Mouse (Mus musculus): ENCODE data around the gene Arfgap3. TPM values are rescaled to one million over a fixed set of nuclear protein-coding genes. Genes with fewer than 3 reads are reported as not detected.

Gene Arfgap3
- polyA plus RNA-seq, 1 experiment from 2014 or later, result 44.2 TPM

- no peak for ATAC-seq (ENCODE audit: low FRiP score)
- H3K36me3 ChIP-seq, result no peaks in the 10 kb centered on the region
- H3K9ac ChIP-seq, result no peak overlapping the region
- H3K9me3 ChIP-seq (replicated peaks), result no peaks in the 10 kb centered on the region
- peaks cover 3% of the 10 kb centered on the region; the same call in 1 of the 2 replicates for H3K4me1 ChIP-seq
- WGBS, result 67% methylated on average over 4 of the region's 4 CpGs
- H3K4me2 ChIP-seq (replicated peaks), result no peak overlapping the region
- H3K27me3 ChIP-seq, result peaks cover 18% of the 10 kb centered on the region
- H3K4me3 ChIP-seq, result no peak overlapping the region
- H3K27ac ChIP-seq, result no peak overlapping the region
Observed at GRCm38 (mm10) chr15:83256491-83256890, 93.6 kb downstream of the Arfgap3 start.

DNA sequence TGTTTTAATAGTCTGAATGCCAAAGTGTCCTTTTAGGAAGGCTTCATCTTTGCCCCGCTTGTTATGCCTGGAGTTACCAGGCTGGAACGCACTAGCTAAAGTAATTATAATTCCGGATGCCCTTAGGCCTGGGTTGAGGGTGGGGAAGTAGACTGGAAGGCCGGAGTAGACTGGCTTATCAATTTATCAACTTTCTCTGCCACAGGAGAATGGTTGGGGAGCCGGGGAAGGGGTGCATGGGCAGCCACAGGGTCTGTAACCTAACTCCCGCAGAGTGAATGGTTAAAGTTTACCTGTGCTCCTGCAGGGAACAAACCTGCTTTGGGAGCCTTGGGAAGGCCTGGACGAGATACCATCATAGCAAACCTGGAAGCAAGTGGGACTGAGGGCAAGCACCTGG is 94.1 kb downstream of the Arfgap3 start:
- H3K9me3 ChIP-seq (replicated peaks), result no peaks in the 10 kb centered on the region
- H3K27ac ChIP-seq, result no peak overlapping the region
- no peaks in the 10 kb centered on the region for H3K36me3 ChIP-seq
- 79% methylated on average over 7 of the region's 7 CpGs for WGBS
- peaks cover 8% of the 10 kb centered on the region for H3K4me1 ChIP-seq
- H3K4me3 ChIP-seq, result no peak overlapping the region
- no peak overlapping the region for H3K4me2 ChIP-seq (replicated peaks)
- peaks cover 23% of the 10 kb centered on the region for H3K27me3 ChIP-seq
- no peak for ATAC-seq (ENCODE audit: low FRiP score)
- H3K9ac ChIP-seq, result no peak overlapping the region

DNA sequence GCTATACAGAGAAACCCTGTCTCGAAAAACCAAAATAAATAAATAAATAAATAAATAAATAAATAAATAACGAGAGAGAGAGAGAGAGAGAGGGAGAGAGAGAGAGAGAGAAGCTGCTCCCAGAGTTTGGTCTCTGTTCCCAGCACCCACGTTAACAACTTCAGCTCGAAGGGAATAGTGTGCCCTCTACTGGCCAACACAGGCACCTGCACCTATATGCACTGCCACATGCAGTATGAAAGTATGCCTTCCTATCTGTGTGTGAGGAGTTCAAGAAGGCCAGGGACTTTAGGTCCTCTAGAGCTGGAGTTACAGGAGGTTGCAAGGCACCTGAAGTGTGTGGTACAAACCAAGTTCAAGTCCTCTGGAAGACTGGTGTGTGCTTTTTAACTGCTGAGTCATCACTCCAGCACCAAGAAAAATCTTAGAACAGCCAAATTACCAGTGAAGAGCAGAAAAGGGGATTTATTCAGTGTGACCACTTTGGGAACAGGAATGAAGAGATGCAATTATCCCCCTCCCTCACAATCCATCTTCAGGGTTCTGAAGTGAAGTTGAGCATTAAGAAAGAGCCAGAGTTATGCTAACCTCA is 94.8 kb downstream of the Arfgap3 start:
- Histone ChIP-seq H3K4me3 (no peak overlapping the region), H3K27me3 (peaks cover 30% of the 10 kb centered on the region), H3K9ac (no peak overlapping the region), H3K27ac (no peak overlapping the region), H3K9me3 (replicated peaks) (no peaks in the 10 kb centered on the region), H3K4me1 (peaks cover 13% of the 10 kb centered on the region), H3K4me2 (replicated peaks) (no peak overlapping the region), H3K36me3 (no peaks in the 10 kb centered on the region)
- WGBS, result 85% methylated on average over 4 of the region's 4 CpGs
- no peak for ATAC-seq (ENCODE audit: low FRiP score)

GRCm38 (mm10) chr15:83254372-83255070 is 95.5 kb downstream of the Arfgap3 start:
- no peaks in the 10 kb centered on the region for H3K9me3 ChIP-seq (replicated peaks)
- H3K27ac ChIP-seq, result no peak overlapping the region
- no peak for ATAC-seq (ENCODE audit: low FRiP score)
- peaks cover 37% of the 10 kb centered on the region for H3K27me3 ChIP-seq
- H3K9ac ChIP-seq, result no peak overlapping the region
- no peak overlapping the region for H3K4me2 ChIP-seq (replicated peaks)
- H3K36me3 ChIP-seq, result no peaks in the 10 kb centered on the region
- WGBS, result 75% methylated on average over 10 of the region's 10 CpGs
- peaks cover 13% of the 10 kb centered on the region for H3K4me1 ChIP-seq
- H3K4me3 ChIP-seq, result no peak overlapping the region

DNA sequence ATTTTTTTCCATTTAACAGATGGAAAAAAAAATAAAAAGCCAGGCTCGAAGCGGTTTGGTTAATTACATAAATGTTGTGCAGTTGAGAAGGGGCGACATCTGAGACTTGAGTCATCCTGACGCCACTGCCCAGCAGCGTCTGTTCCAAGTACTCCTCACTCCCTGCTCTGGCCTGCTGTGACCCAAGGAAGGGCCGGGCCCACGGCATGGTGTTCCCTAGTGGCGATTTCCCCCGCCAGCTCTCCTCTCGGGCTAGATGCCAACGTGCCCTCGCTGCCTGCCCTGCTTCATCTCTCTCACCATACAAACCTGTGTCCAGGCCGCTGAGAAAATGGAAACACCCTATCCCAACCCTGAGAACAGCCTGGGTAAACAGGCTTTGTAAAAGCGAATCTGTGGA is 98.0 kb downstream of the Arfgap3 start:
- no peak for ATAC-seq (ENCODE audit: low FRiP score)
- no peaks in the 10 kb centered on the region for H3K36me3 ChIP-seq
- no peak overlapping the region for H3K4me2 ChIP-seq (replicated peaks)
- H3K9me3 ChIP-seq (replicated peaks), result no peaks in the 10 kb centered on the region
- H3K4me3 ChIP-seq, result 0 out of 2 replicates have a peak overlapping the region, but pooled peaks have one; percentile 48
- no peak overlapping the region for H3K9ac ChIP-seq
- H3K27me3 ChIP-seq, result peaks cover 43% of the 10 kb centered on the region
- 71% methylated on average over 14 of the region's 14 CpGs for WGBS
- H3K27ac ChIP-seq, result no peak overlapping the region
- peaks cover 13% of the 10 kb centered on the region for H3K4me1 ChIP-seq

GRCm38 (mm10) chr15:83251176-83252004 is 98.7 kb downstream of the Arfgap3 start, which contains the start of gene A4galt:
TSS of gene A4galt (minus strand) at chr15:83251774.
- ATAC-seq (ENCODE audit: low FRiP score), result no peak
- H3K9ac ChIP-seq, result peak within 1 kb of the TSS; percentile 42
- H3K36me3 ChIP-seq, result no peaks in the 10 kb centered on the region
- H3K27me3 ChIP-seq, result peaks cover 43% of the 10 kb centered on the region
- H3K27ac ChIP-seq, result no peak within 1 kb of the TSS
- H3K9me3 ChIP-seq (replicated peaks), result no peaks in the 10 kb centered on the region
- H3K4me1 ChIP-seq, result peaks cover 13% of the 10 kb centered on the region
- H3K4me2 ChIP-seq (replicated peaks), result peak within 1 kb of the TSS; percentile 91
- 2% methylated on average over 66 of the region's 66 CpGs for WGBS
- peak within 1 kb of the TSS; percentile 48 for H3K4me3 ChIP-seq

- Histone ChIP-seq H3K4me1 (peaks cover 13% of the 10 kb centered on the region), H3K9ac (no peak overlapping the region), H3K4me2 (replicated peaks) (peak overlapping the region; percentile 91), H3K9me3 (replicated peaks) (no peaks in the 10 kb centered on the region), H3K27ac (no peak overlapping the region), H3K36me3 (no peaks in the 10 kb centered on the region), H3K4me3 (peak overlapping the region; percentile 48), H3K27me3 (peaks cover 43% of the 10 kb centered on the region)
- ATAC-seq (ENCODE audit: low FRiP score), result no peak
- WGBS, result 2% methylated on average over 19 of the region's 20 CpGs
Observed at GRCm38 (mm10) chr15:83250651-83251175, 99.3 kb downstream of the Arfgap3 start.

Other genes with a start within 250 kb of the Arfgap3 start
- gene Rrp7a, start 227.4 kb downstream of the Arfgap3 start, polyA plus RNA-seq (2016; fragmentation: Nextera tagmentation; extraction: Ambion mirVana), result 64.5 and 74.1 TPM in 2 replicates
- gene Poldip3, start 200.9 kb downstream of the Arfgap3 start, polyA plus RNA-seq (2016; fragmentation: Nextera tagmentation; extraction: Ambion mirVana), result 163 and 168 TPM in 2 replicates
- gene Cyb5r3, start 177.7 kb downstream of the Arfgap3 start, polyA plus RNA-seq (2016; fragmentation: Nextera tagmentation; extraction: Ambion mirVana), result 148 and 154 TPM in 2 replicates
- 2.0 and 2.2 TPM in 2 replicates for gene A4galt, start 98.5 kb downstream of the Arfgap3 start, polyA plus RNA-seq (2016; fragmentation: Nextera tagmentation; extraction: Ambion mirVana)
- 46.9 and 47.7 TPM in 2 replicates for gene Pacsin2, start 114.4 kb upstream of the Arfgap3 start, polyA plus RNA-seq (2016; fragmentation: Nextera tagmentation; extraction: Ambion mirVana)
- gene Ttll1, start 160.6 kb upstream of the Arfgap3 start, polyA plus RNA-seq (2016; fragmentation: Nextera tagmentation; extraction: Ambion mirVana), result 64.1 and 77.2 TPM in 2 replicates
- 2.0 and 2.1 TPM in 2 replicates for gene Bik, start 176.6 kb upstream of the Arfgap3 start, polyA plus RNA-seq (2016; fragmentation: Nextera tagmentation; extraction: Ambion mirVana)
- 19.5 and 21.9 TPM in 2 replicates for gene Tspo, start 213.3 kb upstream of the Arfgap3 start, polyA plus RNA-seq (2016; fragmentation: Nextera tagmentation; extraction: Ambion mirVana)
- 38.9 and 40.7 TPM in 2 replicates for gene Mcat, start 213.5 kb upstream of the Arfgap3 start, polyA plus RNA-seq (2016; fragmentation: Nextera tagmentation; extraction: Ambion mirVana)
- 44.3 and 45.1 TPM in 2 replicates for gene Ttll12, start 244.9 kb upstream of the Arfgap3 start, polyA plus RNA-seq (2016; fragmentation: Nextera tagmentation; extraction: Ambion mirVana)